Comparison of ENCODE assay signal across 9 mouse cellular contexts in the genomic region with DNA sequence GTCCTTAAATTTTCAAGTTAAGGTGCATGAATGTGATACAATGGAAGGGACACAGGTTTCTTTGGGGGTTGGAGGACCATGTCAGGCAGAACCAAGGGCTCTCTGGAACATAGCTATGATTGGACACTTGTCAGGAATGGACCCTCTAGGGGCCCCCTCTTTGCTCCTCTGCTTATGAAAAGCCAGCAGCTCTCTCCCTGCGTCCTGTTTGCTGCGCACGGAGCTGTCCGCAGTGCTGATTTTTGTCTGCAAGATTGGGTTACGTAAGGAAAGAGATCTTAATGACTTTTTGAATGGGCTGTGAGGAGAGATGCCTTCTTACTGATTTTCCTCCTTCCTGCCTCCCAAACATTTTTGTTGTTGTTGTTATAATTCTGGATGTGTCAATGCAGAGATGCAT. TPM values are rescaled to one million over a fixed set of nuclear protein-coding genes. Genes with fewer than 3 reads are reported as not detected.
DNase-seq lines count a peak whose midpoint lies in the region; ATAC-seq and TF ChIP-seq lines count a peak whose summit lies in the region.
"Had no signal": no experiment of that assay in that cellular context is flagged by ENCODE, and none has a peak within 500 bp of the region (broad histone marks: within the 10 kb centered on the region; RNA-seq: fewer than 3 reads in every experiment).

No protein-coding gene starts in this region.

- no peaks in the 10 kb centered on the region for H3K36me3 ChIP-seq in midbrain, embryonic 11.5 days (ENCODE audit: control insufficient read depth, insufficient read depth, low read length)
- no peaks in the 10 kb centered on the region for H3K36me3 ChIP-seq in midbrain, embryonic 16.5 days (ENCODE audit: control insufficient read depth, insufficient read depth, low read length)

- H3K4me3 ChIP-seq in midbrain, embryonic 11.5 days (ENCODE audit: low read depth, low read length) = no peak overlapping the region
- no peak overlapping the region for H3K4me3 ChIP-seq in midbrain, embryonic 16.5 days (ENCODE audit: low read depth, low read length)
- H3K4me3 ChIP-seq in cerebellum, adult 2 months (replicated peaks; ENCODE audit: insufficient read depth, low read depth, low read length) = no peak overlapping the region

- peak; percentile 91 for DNase-seq in midbrain, embryonic 11.5 days (ENCODE audit: low spot score, missing footprints)
- DNase-seq in c-Kit-positive CD71-negative TER-119-negative erythroid progenitor cells, embryonic 14.5 days (ENCODE audit: low read depth) = peak; percentile 37
- DNase-seq in kidney, postnatal 10 days = peak; percentile 87
- peak; percentile 70 for DNase-seq in ovary, postnatal 36 days (ENCODE audit: low spot score)
- DNase-seq in left cerebral cortex, postnatal 36 days (ENCODE audit: low spot score in 2 of 2) = no peak
- no peak for DNase-seq in cerebellum, postnatal 36 days
- no peak for DNase-seq in cerebellum, adult 2 months

- H3K27ac ChIP-seq in midbrain, embryonic 11.5 days (ENCODE audit: low read depth, low read length) = no peak overlapping the region
- no peak overlapping the region for H3K27ac ChIP-seq in midbrain, embryonic 16.5 days (ENCODE audit: low read length)
- no peak overlapping the region for H3K27ac ChIP-seq in cerebellum, adult 2 months (ENCODE audit: insufficient read depth, low read length)
- H3K27ac ChIP-seq: macrophage had no signal

- no peak for ATAC-seq in midbrain, embryonic 11.5 days (ENCODE audit: low FRiP score)
- ATAC-seq in midbrain, embryonic 16.5 days = no peak

- intact Hi-C loops in left cerebral cortex, postnatal 36 days (cut with DNase I) = no loop called here

- no peak overlapping the region for H3K9ac ChIP-seq in midbrain, embryonic 11.5 days (ENCODE audit: low read length)
- no peak overlapping the region for H3K9ac ChIP-seq in midbrain, embryonic 16.5 days (ENCODE audit: low read depth, low read length)

- TF ChIP-seq POLR2A in cerebellum, adult 2 months (IDR thresholded peaks at IDR 0.05; ENCODE audit: borderline replicate concordance, insufficient read depth, low read length) = no peak

- H3K9me3 ChIP-seq in midbrain, embryonic 11.5 days (ENCODE audit: control insufficient read depth, low read length) = no peaks in the 10 kb centered on the region
- H3K9me3 ChIP-seq in midbrain, embryonic 16.5 days (replicated peaks; ENCODE audit: control insufficient read depth, low read length, poor library complexity, severe bottlenecking) = no peaks in the 10 kb centered on the region

- no peaks in the 10 kb centered on the region for H3K4me1 ChIP-seq in midbrain, embryonic 11.5 days (ENCODE audit: control insufficient read depth, insufficient read depth, low read length)
- 0 out of 2 replicates have a peak, but pooled peaks cover 2% of the 10 kb centered on the region for H3K4me1 ChIP-seq in midbrain, embryonic 16.5 days (ENCODE audit: control insufficient read depth, insufficient read depth, low read length)
- no peaks in the 10 kb centered on the region for H3K4me1 ChIP-seq in cerebellum, adult 2 months (ENCODE audit: control insufficient read depth, insufficient read depth, low read length)

- 2% methylated on average over 5 of the region's 5 CpGs for WGBS in midbrain, embryonic 11.5 days
- 7% methylated on average over 5 of the region's 5 CpGs for WGBS in midbrain, embryonic 16.5 days
- 53% methylated on average over 5 of the region's 5 CpGs for WGBS in cerebellum, adult 2 months

- no peak for TF ChIP-seq CTCF in cerebellum, adult 2 months (IDR thresholded peaks at IDR 0.05; ENCODE audit: borderline replicate concordance, insufficient read depth, low read depth, low read length)

- H3K4me2 ChIP-seq in midbrain, embryonic 11.5 days = no peak overlapping the region
- no peak overlapping the region for H3K4me2 ChIP-seq in midbrain, embryonic 16.5 days (ENCODE audit: low read length)

- 0 out of 2 replicates have a peak, but pooled peaks cover 2% of the 10 kb centered on the region for H3K27me3 ChIP-seq in midbrain, embryonic 11.5 days (ENCODE audit: control insufficient read depth, insufficient read depth, low read length)
- no peaks in the 10 kb centered on the region for H3K27me3 ChIP-seq in midbrain, embryonic 16.5 days (ENCODE audit: control insufficient read depth, insufficient read depth, low read depth, low read length)
- no peaks in the 10 kb centered on the region for H3K27me3 ChIP-seq in cerebellum, adult 2 months (ENCODE audit: control insufficient read depth, insufficient read depth, low read length)

RNA-seq across cellular contexts. Expression of a gene that starts 18.8 kb away (rescaled TPM):
- 13.1 and 13.5 TPM in 2 replicates for polyA plus RNA-seq in midbrain, embryonic 11.5 days (2014; fragmentation: Nextera tagmentation; extraction: Ambion mirVana)
- 13.2 and 13.6 TPM in 2 replicates for polyA plus RNA-seq in midbrain, embryonic 16.5 days (2015; fragmentation: Nextera tagmentation; extraction: Ambion mirVana)
- total RNA-seq in left cerebral cortex, postnatal 36 days (2021) = 1 to 10 TPM; 4.5 to 6.2 TPM
- polyA plus RNA-seq in cerebellum, adult 2 months (2012; rRNA removed) = 13.2 and 13.8 TPM in 2 replicates

RNA-seq across cellular contexts. Expression of a gene that starts 28.7 kb away (rescaled TPM):
- 3.9 and 4.0 TPM in 2 replicates for polyA plus RNA-seq in midbrain, embryonic 11.5 days (2014; fragmentation: Nextera tagmentation; extraction: Ambion mirVana)
- 290 and 313 TPM in 2 replicates for polyA plus RNA-seq in midbrain, embryonic 16.5 days (2015; fragmentation: Nextera tagmentation; extraction: Ambion mirVana)
- total RNA-seq in left cerebral cortex, postnatal 36 days (2021) = 10 to 100 TPM; 13.3 to 27.0 TPM
- polyA plus RNA-seq in cerebellum, adult 2 months (2012; rRNA removed) = 542 and 550 TPM in 2 replicates
- polyA plus RNA-seq: macrophage had no signal

Comparison
In these comparisons a context has a peak if more than half of its experiments do, and no peak if none do; other contexts are left out.
1. RNA of a gene that starts 28.7 kb away (polyA plus RNA-seq): 542 to 550 TPM in cerebellum, adult 2 months and 290 to 313 TPM in midbrain, embryonic 16.5 days; 3.9 to 4.0 TPM in midbrain, embryonic 11.5 days; every median in the first group is over 10 times any median in the second.
2. DNase-seq: peak in midbrain, embryonic 11.5 days (single experiment), c-Kit-positive CD71-negative TER-119-negative erythroid progenitor cells, embryonic 14.5 days (single experiment), kidney, postnatal 10 days (single experiment) and ovary, postnatal 36 days (single experiment); none in left cerebral cortex, postnatal 36 days (0 of 2), cerebellum, postnatal 36 days (0 of 2) and cerebellum, adult 2 months (0 of 2).